Mouse (Mus musculus): ENCODE data around the gene Dock3.

The Dock3 gene

GRCm38 (mm10) chr9:107231539-107232139 lies at the start of gene Dock3:
Gene Dock3, minus strand, starts transcription at chr9:107231909.
- DNase-seq, result peak in 1 of 2 experiments; percentile 27

- DNase-seq, result peak in 1 of 2 experiments; percentile 16
Measured at GRCm38 (mm10) chr9:107280322-107281027, 48.8 kb upstream of the Dock3 start.

GRCm38 (mm10) chr9:107279378-107280321 lies 47.9 kb upstream of the Dock3 start:
- DNase-seq, result no peak

GRCm38 (mm10) chr9:107278527-107279377 lies 47.0 kb upstream of the Dock3 start:
- no peak for DNase-seq

GRCm38 (mm10) chr9:107278126-107278525 lies 46.4 kb upstream of the Dock3 start:
- no peak for DNase-seq

- no peak for DNase-seq
Measured at GRCm38 (mm10) chr9:107277603-107278002, 45.9 kb upstream of the Dock3 start.

- DNase-seq, result no peak
Measured at GRCm38 (mm10) chr9:107275710-107276109, 44.0 kb upstream of the Dock3 start.

GRCm38 (mm10) chr9:107274751-107275150 lies 43.0 kb upstream of the Dock3 start:
- no peak for DNase-seq

- DNase-seq, result no peak
Measured at GRCm38 (mm10) chr9:107273184-107273583, 41.5 kb upstream of the Dock3 start.

GRCm38 (mm10) chr9:107272284-107272683 lies 40.6 kb upstream of the Dock3 start:
- DNase-seq, result no peak

GRCm38 (mm10) chr9:107271177-107271938 lies 39.6 kb upstream of the Dock3 start:
- no peak for DNase-seq

GRCm38 (mm10) chr9:107269772-107270171 lies 38.1 kb upstream of the Dock3 start:
- no peak for DNase-seq

- DNase-seq, result no peak
Measured at GRCm38 (mm10) chr9:107267721-107268402, 36.2 kb upstream of the Dock3 start.

- DNase-seq, result no peak
Measured at GRCm38 (mm10) chr9:107267028-107267427, 35.3 kb upstream of the Dock3 start.

GRCm38 (mm10) chr9:107264731-107265130 lies 33.0 kb upstream of the Dock3 start:
- DNase-seq, result no peak

- DNase-seq, result no peak
Measured at GRCm38 (mm10) chr9:107263912-107264311, 32.2 kb upstream of the Dock3 start.

- no peak for DNase-seq
Measured at GRCm38 (mm10) chr9:107262375-107262774, 30.7 kb upstream of the Dock3 start.

GRCm38 (mm10) chr9:107261792-107262191 lies 30.1 kb upstream of the Dock3 start:
- DNase-seq, result no peak

- DNase-seq, result no peak
Measured at GRCm38 (mm10) chr9:107260836-107261235, 29.1 kb upstream of the Dock3 start.

GRCm38 (mm10) chr9:107260429-107260828 lies 28.7 kb upstream of the Dock3 start:
- DNase-seq, result no peak

GRCm38 (mm10) chr9:107259571-107259970 lies 27.9 kb upstream of the Dock3 start:
- no peak for DNase-seq
